Mouse (Mus musculus) granulocyte monocyte progenitor cell, adult 5-6 weeks (primary cell): ENCODE results near the gene Plscr2. TPM values are rescaled to one million over a fixed set of nuclear protein-coding genes. Genes with fewer than 3 reads are reported as not detected.
"Not testable (repeated sequence)": the region's sequence is repeated elsewhere in the genome, so short reads cannot be mapped to it uniquely, and the experiment has no call there.

Experiments
- ATAC-seq: replicated peaks from 2 replicates; pipeline ENCODE4 v1.8.0; 2016; ENCODE audit warnings: mild to moderate bottlenecking, moderate TSS enrichment, inconsistent platforms; ENCODE audit not compliant: poor library complexity, severe bottlenecking
- total RNA-seq, 2 experiments: library from RNA; stranded (forward) in 1 of 2; stranded (reverse) in 1 of 2; fragments of 200-712, 200-1000 nt in 1 of 2; fragments of >200 nt in 1 of 2; fragmentation: Nextera tagmentation in 1 of 2; gene quantifications; 2 replicates each; pipeline ENCODE4 v1.2.3; 2014 to 2017

Plscr2 gene
- total RNA-seq, 2 experiments from 2014 or later, result not detected

- ATAC-seq, result no peak
Measured at GRCm38 (mm10) chr9:92272650-92273049, 2.8 kb upstream of the Plscr2 start.

- ATAC-seq, result no peak
Measured at GRCm38 (mm10) chr9:92273271-92273670, 2.1 kb upstream of the Plscr2 start.

- ATAC-seq, result peak; percentile 20
Measured at GRCm38 (mm10) chr9:92273956-92274762, 1.2 kb upstream of the Plscr2 start.

DNA sequence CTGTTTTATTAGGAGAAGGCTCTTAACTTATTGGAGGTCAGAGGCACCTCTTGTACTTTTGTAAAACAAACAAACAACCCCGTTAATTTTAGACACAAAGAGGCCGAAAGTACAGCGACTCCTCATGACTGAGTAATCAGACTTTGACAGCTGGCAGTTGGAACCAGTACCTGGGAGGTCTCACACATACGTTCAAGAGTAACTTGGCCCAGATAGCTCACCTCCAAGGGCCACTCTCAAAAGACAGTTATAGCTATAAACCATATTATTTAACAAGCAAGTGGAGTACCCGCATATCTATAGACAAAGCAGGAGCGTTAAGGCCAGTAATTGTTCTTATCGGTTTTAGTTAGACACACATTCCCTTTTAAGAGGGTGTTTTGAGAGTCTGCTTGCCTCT is 958 bp downstream of the Plscr2 start:
- ATAC-seq, result no peak

- ATAC-seq, result no peak
Measured at GRCm38 (mm10) chr9:92280048-92280447, 4.6 kb downstream of the Plscr2 start.

DNA sequence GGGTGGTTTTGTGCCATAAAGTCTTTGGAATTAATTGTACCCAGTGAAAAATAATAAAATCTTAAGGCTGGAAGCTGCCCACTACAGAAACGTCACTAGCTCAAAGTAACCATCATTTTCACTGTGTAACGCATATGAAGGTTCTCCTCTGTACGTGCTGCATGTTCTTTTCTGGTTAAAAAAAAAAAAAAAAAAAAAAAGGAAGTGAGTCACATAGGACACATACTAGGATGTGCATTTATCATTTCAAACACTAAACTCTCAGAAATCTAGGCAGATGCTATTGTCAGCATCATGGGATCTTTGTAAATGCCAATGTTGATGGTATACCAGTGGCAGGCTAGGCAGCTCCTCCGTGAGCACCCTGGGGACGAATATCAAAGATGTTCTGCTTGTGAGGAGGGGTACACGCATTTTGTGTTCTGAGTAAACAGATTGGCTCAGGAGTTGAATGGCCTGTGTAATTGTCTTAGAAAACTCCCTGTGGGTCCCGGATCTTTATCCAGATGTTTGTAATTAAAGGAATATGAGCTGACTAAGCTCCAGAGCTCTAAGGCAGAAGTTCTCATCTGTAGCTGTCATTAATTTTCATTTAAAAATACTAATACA is 7.3 kb downstream of the Plscr2 start:
- ATAC-seq, result peak; percentile 46; the same call in 1 of the 2 replicates

DNA sequence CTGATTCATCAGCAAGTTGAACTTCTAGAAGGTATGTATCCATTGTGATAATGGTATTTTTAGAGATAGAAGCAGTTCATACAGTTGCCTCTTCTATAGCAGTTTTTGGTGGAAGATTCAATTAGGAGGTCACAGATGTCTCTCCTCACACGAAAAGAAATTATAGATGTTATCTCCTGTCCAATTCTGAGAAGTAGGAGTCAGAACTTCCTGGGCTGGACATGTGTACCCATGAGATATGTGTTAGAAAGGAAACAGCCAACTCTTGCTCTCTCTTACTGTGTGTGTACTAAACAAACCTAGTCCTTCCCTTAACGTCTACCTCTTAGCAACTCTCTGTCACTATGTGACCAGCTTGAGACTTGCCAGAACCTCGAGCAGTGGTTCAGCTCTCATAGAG is 14.3 kb downstream of the Plscr2 start:
- peak; percentile 50; the same call in 1 of the 2 replicates for ATAC-seq

DNA sequence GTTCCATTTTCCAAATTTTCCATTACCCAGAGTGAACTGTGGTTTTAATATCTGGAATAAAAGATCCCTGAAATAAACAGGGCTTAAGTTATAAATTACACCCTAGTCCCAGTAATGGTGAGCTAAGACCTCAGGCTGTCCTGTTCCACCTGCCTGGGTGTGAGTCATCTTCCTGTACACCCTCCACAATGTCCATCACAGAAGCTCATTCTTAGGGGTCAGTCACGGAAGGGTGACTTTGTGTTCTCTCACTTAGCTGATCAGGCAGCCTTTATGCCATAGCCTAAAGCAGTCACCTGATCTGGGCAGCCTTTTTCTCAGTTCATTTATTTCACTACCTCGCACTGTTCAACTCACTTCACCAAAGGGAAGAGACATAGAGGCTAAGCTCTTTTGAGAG is 16.8 kb downstream of the Plscr2 start:
- ATAC-seq, result no peak

DNA sequence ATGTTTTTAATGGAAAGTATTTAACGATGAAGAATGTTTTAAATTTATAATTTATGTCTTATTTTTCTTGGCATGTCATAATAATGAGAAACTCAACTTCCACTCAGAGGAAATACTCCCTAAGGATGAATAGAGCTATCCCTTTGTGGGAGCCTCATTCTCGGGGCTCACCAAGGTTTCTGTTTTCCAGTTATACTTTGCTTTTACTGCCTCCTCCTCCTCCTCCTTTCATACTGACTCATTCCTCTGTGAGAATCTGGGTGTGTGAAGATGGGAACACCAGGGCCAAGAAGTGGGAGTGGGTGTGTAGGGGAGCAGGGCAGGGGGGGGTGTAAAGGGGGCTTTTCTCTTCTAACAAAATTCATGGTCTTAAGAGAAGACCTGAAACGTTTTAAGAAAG is 17.5 kb downstream of the Plscr2 start:
- no peak for ATAC-seq

GRCm38 (mm10) chr9:92293560-92294548 is 18.5 kb downstream of the Plscr2 start:
- ATAC-seq, result no peak

- ATAC-seq, result no peak
Measured at GRCm38 (mm10) chr9:92298288-92298687, 22.9 kb downstream of the Plscr2 start.

DNA sequence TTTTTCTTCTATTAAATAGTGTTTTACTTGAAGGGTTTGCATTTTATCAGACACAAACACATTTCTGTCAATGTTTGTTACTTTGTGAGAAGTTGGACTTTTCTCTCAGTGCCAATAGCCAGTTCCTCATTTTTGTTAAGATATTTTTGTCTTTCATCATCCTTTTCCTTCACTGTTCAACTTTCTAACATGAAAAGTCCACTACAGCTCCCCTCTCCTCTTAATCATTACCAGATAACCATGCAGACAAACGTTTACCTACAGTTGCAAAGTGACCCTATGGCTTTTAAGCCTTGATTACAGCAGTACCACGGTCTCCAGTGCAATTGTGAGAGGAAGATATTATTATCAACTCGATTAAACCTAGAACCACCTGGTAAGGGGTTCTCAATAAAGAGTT is 25.8 kb downstream of the Plscr2 start:
- no peak for ATAC-seq

DNA sequence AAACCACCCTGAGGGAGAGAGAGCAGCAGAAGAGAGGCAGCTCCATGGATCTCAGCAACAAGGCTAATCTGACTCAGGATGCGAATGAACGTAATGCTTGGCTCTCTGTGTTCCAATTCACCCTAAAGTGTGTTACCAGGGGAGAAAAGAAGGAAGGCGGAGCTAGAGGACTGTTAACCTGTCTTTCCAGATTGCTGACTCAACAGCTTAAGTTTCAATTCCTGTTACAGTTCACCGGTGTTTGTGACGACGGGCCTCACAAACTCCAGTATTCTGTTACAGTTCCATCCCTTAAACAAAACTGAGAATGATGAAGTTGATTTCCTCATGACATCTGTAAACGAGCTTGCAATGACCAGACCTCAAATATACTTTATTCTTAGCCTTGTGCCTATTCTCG is 29.7 kb downstream of the Plscr2 start:
- ATAC-seq, result peak; percentile 27; the same call in 1 of the 2 replicates

DNA sequence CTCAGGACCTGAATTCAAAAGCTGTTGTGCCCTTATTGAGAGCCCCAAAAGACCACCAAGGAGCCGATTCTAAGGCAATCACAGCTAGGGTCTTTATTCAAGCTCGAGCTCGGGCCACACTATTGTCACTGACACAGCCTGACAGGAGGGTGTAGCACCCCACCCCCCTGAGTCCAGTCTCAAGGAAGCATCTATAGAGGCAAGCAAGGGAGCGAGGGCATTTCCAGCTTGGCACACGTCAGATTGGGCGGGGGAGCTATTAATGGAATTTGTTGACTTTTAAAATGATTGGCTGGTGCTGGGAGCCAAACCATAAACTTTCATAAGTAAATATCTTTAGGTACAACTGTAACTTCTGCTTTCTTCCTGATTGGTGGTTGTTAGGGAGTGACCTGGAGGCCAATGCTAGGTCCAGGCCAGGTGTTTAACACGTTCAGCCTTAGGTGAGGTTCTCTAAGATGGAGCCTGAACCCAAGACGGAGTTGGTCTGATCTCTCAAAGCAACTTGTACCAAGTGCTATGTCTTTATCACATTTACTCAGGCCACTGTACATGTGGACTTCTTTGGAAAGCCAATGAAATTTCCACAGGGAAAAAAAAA is 30.3 kb downstream of the Plscr2 start:
- ATAC-seq, result no peak

GRCm38 (mm10) chr9:92309077-92309476 is 33.7 kb downstream of the Plscr2 start, which contains the start of gene 1700057G04Rik:
TSS of gene 1700057G04Rik (plus strand) at chr9:92309377.
- ATAC-seq, result no peak

- no peak for ATAC-seq
Measured at GRCm38 (mm10) chr9:92316791-92317190, 41.4 kb downstream of the Plscr2 start.

- ATAC-seq, result not testable (repeated sequence)
Measured at GRCm38 (mm10) chr9:92325936-92326335, 50.5 kb downstream of the Plscr2 start.

DNA sequence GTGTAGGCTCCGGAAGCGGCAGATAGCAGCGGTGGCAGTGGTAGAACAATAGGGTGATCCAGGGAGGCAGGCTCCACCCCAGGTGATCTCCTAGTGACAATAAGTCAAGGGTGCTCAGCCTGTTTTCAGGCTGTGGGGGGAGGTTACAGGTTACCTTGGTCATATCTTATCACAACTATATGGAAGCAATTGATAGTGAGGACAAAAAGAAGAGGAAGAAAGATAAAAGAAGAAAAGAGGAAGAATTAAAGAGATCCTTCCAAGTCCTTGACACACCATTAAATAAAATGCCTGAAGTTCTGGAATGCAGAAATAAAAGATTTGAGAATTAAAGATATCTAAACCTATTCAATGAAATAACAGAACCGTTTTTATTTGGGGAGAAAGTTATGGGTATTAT is 51.4 kb downstream of the Plscr2 start:
- ATAC-seq, result no peak

GRCm38 (mm10) chr9:92331383-92331782 is 56.0 kb downstream of the Plscr2 start:
- ATAC-seq, result no peak

- no peak for ATAC-seq
Measured at GRCm38 (mm10) chr9:92334845-92335244, 59.4 kb downstream of the Plscr2 start.
